Mouse (Mus musculus): ENCODE results near the gene Hbb-bh1.
"Not testable (repeated sequence)": the region's sequence is repeated elsewhere in the genome, so short reads cannot be mapped to it uniquely, and the experiment has no call there.

Hbb-bh1 gene

GRCm38 (mm10) chr7:103843034-103843433 is at the start of gene Hbb-bh1:
Hbb-bh1 (minus strand) TSS chr7:103843164.
- DNase-seq (ENCODE audit: low read depth): no peak

GRCm38 (mm10) chr7:103886152-103886551 is 43.2 kb upstream of the Hbb-bh1 start, which contains the start of gene Olfr66:
Olfr66 (minus strand) TSS chr7:103886252.
- no peak for DNase-seq (ENCODE audit: low read depth)

GRCm38 (mm10) chr7:103877093-103877492 is 34.1 kb upstream of the Hbb-bh1 start:
- DNase-seq (ENCODE audit: low read depth): no peak

GRCm38 (mm10) chr7:103874451-103874850 is 31.5 kb upstream of the Hbb-bh1 start:
- no peak for DNase-seq (ENCODE audit: low read depth)

- no peak for DNase-seq (ENCODE audit: low read depth)
These were observed 30.1 kb upstream of the Hbb-bh1 start for GRCm38 (mm10) chr7:103873064-103873463.

- no peak for DNase-seq (ENCODE audit: low read depth)
These were observed 27.7 kb upstream of the Hbb-bh1 start for GRCm38 (mm10) chr7:103870667-103871066.

- no peak for DNase-seq (ENCODE audit: low read depth)
These were observed 22.8 kb upstream of the Hbb-bh1 start for GRCm38 (mm10) chr7:103865716-103866115.

- DNase-seq (ENCODE audit: low read depth): no peak
These were observed 18.6 kb upstream of the Hbb-bh1 start for GRCm38 (mm10) chr7:103861531-103861930.

GRCm38 (mm10) chr7:103860855-103861254 is 17.9 kb upstream of the Hbb-bh1 start:
- DNase-seq (ENCODE audit: low read depth): no peak

GRCm38 (mm10) chr7:103859076-103859475 is 16.1 kb upstream of the Hbb-bh1 start:
- no peak for DNase-seq (ENCODE audit: low read depth)

- DNase-seq (ENCODE audit: low read depth): no peak
These were observed 11.7 kb upstream of the Hbb-bh1 start for GRCm38 (mm10) chr7:103854669-103855068.

GRCm38 (mm10) chr7:103853090-103853489 is 10.1 kb upstream of the Hbb-bh1 start, which contains the start of gene Hbb-y:
Hbb-y (minus strand) TSS chr7:103853216.
- DNase-seq (ENCODE audit: low read depth): no peak

- no peak for DNase-seq (ENCODE audit: low read depth)
These were observed 1.8 kb upstream of the Hbb-bh1 start for GRCm38 (mm10) chr7:103844525-103845325.

GRCm38 (mm10) chr7:103840268-103840667 is 2.7 kb downstream of the Hbb-bh1 start, which contains the start of gene Hbb-bh2:
Hbb-bh2 (minus strand) TSS chr7:103840520.
- no peak for DNase-seq (ENCODE audit: low read depth)

GRCm38 (mm10) chr7:103827808-103828207 is 15.2 kb downstream of the Hbb-bh1 start, which contains the start of gene Hbb-bs:
Hbb-bs (minus strand) TSS chr7:103828096.
- DNase-seq (ENCODE audit: low read depth): no peak

- not testable (repeated sequence) for DNase-seq (ENCODE audit: low read depth)
These were observed 15.8 kb downstream of the Hbb-bh1 start for GRCm38 (mm10) chr7:103827139-103827538.

GRCm38 (mm10) chr7:103826255-103826887 is 16.6 kb downstream of the Hbb-bh1 start:
- no peak for DNase-seq (ENCODE audit: low read depth)

GRCm38 (mm10) chr7:103825536-103826254 is 17.3 kb downstream of the Hbb-bh1 start:
- no peak for DNase-seq (ENCODE audit: low read depth)

GRCm38 (mm10) chr7:103824597-103824996 is 18.4 kb downstream of the Hbb-bh1 start:
- no peak for DNase-seq (ENCODE audit: low read depth)

GRCm38 (mm10) chr7:103815085-103815484 is 27.9 kb downstream of the Hbb-bh1 start:
- not testable (repeated sequence) for DNase-seq (ENCODE audit: low read depth)

- no peak for DNase-seq (ENCODE audit: low read depth)
These were observed 29.2 kb downstream of the Hbb-bh1 start, which contains the start of gene Hbb-bt for GRCm38 (mm10) chr7:103813766-103814165. Hbb-bt (minus strand) TSS chr7:103813996.

GRCm38 (mm10) chr7:103813152-103813551 is 29.8 kb downstream of the Hbb-bh1 start:
- DNase-seq (ENCODE audit: low read depth): not testable (repeated sequence)

All from naive thymus-derived CD4-positive, alpha-beta T cell, adult 2 months (primary cell).